Mouse (Mus musculus) thymus, postnatal 36 days (tissue): ENCODE data around the gene Tenm2.

Experiments
- DNase-seq, 2 experiments: peaks; one replicate each; pipeline ENCODE4 v3.0.0; 2022; ENCODE audit warnings: mixed read lengths in 2 of 2

Gene Tenm2

DNA sequence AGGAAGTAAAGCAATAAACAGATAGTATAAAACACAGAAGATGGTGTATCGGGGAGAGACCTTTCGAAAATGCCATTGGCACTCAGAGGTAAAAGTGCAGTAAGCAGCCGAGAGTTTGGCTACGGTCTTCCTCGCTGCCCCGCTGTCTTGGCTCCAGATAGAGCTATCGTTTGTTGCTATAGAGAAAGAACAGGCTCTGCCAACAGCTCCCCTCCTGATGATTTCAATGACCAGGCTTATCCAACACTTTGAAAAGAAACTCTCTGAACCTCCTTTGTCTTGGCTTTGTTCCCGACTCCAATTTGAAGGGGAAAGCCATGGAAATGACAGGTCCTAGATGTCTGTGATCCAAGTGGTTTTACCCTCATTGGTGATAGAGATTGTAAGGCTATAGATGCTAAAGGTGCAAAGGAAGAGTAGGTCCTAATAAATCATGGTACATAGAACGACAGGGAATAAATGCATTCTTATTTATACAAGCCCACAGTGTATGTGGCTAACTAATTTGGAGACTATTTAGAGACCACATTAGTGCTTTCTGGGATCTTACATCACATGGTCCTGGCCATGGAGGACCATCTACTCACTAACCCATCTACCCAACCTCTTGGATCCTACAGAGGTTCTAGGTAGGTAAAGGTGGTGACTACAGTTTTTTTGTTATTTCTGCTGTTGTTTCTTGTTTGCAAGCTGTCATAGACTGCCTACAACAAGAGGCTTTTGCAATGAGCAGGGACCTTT, 765.8 kb downstream of the Tenm2 start:
- DNase-seq, result no peak

DNA sequence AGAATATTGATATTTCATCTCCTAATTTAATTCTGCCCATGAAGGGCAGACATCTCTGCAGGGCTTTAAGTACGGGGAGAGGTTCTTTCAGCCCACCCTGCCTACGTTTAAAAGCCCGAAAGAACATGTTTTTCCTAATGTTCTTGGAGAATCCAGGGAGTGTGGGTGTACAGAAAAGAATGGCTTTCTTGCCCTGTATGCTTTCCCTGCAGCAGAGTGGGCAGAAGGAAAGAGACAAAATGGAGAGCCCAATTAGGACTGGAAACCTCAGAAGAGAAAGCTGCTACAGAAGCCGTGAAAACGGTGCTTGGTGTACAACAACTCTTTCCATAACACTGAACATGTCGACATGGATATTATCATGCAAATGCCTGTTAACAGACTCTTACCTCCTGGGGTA, 777.3 kb downstream of the Tenm2 start:
- no peak for DNase-seq

DNA sequence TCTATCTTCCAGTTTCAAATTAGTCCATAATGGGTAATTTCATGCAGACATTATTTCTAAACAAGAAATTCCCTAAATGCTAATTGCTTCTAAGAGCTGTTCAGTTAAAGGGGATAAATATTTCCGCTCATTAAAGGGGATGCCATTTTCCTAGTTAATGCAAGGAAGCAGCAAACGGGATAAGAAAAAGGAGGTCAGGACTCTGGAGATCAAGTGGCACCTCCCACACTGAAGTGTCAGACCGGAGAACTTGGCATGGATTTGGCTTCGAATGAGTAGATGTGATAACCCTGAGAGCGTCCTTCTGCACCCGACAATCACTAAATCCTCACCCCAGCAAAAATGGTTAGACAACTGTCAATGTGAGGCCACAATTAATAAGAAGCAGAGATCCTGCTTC, 781.7 kb downstream of the Tenm2 start:
- no peak for DNase-seq

DNA sequence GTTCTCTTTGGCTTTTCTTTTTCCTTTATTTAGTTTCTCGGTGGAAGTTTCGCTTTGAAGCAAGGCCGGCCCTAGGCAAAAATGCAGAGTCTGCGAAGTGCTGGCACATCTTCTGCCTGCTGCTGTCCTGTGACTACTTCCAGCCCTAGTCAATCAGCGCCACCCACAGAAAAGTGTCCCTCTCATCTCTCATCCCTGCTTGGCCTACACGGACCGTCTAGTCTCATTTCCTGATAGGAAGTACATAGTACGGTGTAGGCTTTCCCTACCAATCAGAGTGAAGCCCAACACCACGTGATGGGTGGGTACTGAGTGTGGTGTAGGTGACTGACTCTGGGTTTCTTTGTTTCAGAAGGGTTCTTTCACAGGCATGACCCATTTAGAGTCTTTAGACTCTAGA, 783.3 kb downstream of the Tenm2 start:
- no peak for DNase-seq

DNA sequence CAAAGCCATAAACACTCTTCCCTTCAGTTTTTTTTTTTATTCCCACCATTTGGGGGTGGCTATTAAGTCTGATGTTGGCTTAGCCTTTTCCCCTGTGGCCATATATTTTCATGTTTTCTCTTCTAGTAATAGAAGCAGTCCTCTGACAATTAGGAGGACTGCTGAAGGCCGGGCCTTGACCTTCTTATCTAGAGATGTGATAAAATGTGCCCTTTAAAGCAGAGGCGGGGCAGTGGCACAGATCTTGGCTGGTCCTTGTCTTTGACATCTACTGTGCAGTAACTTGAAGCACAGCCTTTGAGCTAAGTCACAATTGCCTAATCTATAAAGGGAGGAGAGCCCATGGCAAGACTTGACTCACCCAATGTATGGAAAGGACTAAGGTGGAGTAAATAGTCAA, 789.4 kb downstream of the Tenm2 start:
- no peak for DNase-seq

DNA sequence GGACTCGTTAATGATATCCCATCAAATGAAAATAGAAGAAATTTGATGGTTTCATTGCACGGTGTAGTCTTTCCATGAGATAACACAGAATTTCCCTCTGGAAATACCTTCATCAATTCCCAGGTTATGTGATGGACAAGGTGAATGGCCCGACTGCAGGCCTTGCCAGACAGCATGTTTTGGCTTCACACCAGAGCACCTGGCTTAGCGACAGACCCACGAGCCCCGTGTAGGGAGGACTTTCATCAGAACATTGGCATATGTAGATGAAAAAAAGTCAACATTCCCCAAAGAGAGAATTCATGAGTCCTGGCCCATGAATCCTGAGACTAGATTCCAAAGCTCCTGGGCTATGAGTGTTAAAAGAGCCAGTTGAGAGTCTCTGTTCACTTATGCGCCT, 791.9 kb downstream of the Tenm2 start:
- no peak for DNase-seq

DNA sequence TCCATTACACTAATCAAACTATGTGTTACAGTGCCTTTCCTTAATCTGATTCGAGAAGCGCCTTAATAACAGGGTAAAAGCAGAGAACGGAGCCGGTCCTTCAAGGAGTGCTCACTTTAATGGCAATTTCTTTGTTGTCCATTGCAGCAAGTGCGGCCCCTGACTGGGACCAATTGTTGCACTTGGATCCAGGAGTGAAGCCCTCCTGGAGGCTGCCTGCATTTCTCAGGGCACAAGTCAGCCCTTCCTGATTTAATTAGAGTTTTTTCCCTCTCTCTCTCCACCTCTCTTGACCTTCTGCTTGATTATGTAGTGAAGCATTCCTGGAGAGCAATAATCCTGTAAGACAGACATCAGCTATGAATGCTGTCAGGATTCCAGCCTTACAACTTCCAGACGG, 794.0 kb downstream of the Tenm2 start:
- no peak for DNase-seq

DNA sequence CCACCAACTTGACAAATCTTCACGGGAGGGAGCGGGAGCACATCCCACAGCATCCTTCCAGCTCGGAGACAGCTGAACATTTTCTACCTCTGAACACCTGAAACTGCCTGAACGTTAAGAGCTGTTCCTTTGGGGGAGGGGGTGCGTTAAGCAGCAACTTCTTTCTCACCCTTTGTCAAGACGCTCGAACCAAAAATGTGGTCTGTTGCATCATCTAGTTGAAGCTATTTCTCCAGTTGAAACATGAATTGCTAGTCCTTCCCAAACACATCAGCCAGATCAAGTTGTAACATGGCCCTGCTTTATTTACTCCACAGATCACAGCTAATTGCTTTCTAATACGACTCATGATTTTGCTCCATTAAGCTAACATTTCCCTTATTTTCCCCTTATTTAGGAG, 799.5 kb downstream of the Tenm2 start:
- DNase-seq, result no peak

DNA sequence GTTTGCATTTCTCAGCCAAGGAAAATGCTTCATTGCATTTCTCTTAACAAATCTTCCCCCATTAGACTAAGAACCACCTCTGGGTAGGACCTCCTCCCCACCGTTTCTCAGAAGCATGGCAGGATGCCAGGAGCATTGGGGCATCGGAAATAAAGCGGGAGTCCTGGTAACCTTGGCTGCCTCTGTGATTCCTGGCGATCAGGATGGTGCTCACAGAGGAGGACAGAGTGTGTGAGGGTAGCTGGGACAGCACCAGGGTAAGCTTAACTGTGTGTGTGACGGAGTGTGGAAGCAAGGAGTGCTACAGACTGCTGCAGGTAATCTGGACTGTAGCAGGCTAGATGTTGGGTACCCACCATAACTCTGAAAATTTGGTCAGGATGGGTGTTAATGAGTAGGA, 806.8 kb downstream of the Tenm2 start:
- DNase-seq, result no peak

DNA sequence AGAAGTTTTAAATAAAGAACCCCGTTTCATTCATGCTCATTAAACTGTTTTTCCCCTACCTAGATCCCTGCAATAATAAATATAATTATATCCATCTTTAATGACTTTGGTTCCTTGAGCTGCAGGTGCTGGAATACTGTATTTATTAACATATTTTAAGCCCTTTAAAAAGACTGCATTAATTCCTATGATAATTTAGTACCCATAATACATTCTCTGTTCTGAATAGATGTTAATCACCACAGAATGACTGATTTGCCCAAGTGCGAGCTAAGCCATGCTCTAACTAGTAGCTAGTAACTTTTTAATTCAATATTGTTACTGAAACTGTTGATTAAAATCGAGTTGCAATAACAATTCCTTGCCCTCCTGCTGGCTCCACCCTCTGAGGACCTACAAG, 810.8 kb downstream of the Tenm2 start:
- DNase-seq, result no peak

DNA sequence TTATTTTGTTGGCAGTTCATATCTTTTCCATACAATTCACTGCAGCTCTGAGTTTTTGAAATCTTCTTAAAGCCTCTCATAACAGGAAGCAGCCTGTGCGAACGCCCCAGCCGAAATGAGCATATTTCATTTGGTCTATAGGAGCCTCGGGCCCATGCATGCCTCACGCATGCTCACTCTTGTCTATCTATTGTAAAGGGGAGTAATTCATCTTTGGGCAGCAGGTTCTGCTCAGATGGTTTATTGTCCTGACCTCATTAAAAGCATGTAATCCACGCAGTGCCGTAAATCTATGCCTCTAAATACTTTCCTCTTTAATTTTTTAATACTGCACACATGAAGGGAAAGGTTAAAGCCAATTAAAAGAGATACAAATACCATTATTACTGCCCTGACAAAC, 815.7 kb downstream of the Tenm2 start:
- no peak for DNase-seq

DNA sequence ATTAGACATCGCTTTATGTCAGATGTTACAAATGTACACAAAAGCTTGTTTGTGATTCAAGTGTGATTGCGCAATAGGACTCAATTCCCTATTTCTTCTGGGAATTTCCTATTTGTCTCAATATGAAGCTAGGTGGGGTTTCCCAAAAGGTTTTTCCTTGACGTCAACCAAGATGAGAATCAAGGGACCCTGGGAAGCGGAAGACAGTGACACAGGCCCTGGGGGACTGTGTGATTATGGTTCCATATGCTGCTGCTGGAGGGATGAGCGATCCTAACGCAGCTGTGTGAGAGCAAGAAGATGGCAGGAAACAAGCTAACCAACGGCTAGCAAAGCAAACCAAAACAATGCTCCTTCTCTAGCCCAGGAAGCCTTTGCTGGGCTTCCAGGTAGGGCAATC, 820.5 kb downstream of the Tenm2 start:
- no peak for DNase-seq

DNA sequence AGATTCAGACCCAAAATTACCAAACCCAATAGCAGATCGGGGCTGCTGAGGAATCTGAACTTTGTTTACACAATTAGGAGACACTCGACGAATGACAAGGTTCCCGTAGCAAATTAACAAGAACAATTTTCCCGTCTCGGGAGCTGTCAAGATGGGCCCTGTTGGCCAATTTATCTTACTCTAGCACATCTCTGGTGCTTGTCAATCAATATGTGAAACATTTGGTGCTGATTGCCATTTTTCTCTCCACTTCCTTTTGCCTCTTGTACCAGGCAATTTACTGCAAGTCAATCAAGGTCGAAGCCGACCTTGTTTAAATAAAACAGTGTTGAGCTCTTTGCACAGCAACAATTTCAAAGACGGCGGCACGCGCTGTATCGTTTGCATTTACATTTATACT, 824.9 kb downstream of the Tenm2 start:
- DNase-seq, result no peak

DNA sequence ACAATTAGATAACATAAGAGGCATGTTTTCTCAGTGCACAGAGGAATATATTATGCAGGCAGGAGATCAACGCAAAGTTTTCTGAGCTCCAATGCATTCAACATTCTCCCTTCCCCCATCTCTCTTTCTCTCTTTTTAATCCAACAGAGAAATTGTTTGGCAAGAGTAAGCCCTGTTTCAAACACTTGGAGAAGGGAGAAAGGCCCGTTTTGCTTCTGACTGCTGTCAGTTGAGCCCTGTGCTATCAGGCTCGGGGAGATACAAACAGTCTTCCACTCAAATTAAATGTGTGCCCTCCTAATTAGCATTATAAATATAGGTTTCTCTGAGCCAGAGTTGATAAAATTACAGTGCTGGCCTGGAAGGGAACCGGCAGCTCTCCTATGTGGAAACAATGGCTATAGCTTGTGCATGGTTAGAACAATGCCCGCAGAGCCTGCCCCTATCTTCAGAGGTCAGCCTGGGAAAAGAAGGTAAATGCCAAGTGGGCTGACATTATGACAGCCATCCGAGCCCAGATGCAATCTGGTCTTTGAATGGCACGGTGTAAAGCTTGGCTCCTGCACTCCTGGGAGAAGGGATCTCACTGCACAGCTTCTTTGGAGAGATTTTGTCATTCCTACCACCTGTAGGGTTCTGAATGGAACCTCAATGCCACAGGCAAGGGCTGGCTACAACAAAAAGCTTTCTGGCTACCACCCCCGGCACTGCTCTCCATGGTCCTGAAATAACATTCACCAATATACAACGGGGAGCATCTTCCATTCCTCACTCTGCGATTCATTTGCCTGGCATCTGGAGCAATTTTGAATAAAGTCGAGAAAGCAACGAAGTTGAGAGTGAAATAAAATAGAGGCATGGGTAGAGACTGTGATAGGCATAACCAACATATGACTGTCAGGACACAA, 839.7 kb downstream of the Tenm2 start:
- DNase-seq, result no peak

DNA sequence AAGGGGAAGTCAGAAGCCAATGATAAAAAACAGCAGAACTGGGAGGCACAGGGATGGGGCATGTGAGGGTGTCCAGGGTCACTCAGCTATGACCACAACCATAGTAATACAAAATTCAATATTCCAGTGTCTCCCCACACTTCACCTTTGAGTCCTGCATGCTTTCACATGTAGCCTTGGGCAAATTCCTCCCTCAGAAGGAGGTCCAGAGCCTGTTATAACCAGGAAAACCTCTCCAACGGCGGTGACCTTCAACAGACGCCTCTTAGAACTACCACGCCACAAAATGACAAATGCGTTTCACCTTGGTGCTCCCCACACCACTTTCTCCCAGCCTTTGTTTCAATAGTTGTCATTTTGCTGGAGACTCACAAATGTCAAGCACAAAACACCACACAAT, 851.1 kb downstream of the Tenm2 start:
- DNase-seq, result no peak

DNA sequence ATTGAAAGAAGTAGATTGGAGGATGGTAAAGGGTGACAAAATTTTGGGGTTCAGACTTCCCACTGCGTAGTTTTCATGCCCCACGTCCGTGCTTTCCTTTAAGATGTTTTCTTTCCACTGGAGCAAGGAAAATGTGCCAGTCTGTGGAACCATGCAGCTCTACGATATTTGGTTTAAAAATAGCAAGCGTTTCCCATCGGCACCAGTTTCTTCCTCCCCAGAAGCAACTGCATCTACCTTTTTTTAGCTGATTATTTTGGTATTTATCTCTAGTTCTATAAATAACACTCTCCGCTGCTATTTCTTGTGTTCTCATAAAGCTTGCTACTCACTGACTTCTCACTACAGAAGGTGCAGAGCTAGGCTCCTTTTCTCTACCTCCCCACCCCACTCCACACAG, 864.0 kb downstream of the Tenm2 start:
- no peak for DNase-seq

DNA sequence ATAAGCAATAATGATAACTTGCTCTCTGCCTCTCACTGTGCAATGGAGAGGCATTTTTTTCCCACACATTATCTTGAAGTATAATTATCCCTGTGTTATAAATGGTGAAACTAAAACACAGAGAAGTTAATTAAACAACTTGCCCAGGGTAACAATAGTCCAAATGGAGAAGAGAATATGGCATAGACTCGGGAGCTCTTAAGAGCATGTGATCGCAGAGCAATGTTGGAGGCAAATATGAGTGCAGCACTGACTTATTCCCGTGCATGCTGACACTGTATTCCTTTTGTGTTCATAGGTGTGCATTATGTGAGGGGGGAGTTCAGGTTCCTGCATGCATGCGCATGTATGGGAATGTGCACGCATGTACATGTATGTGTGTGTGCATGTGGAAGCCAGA, 870.7 kb downstream of the Tenm2 start:
- DNase-seq, result no peak

DNA sequence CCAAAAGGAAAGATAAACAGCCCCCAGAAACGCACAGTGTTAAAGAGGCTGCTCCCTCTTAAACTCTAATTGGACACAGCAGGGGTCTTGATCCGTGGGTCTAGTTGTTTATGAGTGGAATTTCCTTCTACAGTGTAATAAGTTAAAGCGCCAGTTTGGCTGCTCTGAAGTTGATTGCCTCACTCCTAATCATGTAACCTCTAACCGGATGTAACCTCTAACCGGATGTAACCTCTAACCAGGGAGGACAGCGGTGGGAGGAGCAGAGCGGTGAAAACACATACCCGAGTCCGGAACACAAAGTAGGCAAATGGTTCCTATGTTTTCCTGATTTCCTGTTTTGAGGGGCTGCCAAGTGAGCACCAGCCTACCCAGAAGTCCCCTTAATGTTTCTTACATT, 871.3 kb downstream of the Tenm2 start:
- DNase-seq, result no peak

DNA sequence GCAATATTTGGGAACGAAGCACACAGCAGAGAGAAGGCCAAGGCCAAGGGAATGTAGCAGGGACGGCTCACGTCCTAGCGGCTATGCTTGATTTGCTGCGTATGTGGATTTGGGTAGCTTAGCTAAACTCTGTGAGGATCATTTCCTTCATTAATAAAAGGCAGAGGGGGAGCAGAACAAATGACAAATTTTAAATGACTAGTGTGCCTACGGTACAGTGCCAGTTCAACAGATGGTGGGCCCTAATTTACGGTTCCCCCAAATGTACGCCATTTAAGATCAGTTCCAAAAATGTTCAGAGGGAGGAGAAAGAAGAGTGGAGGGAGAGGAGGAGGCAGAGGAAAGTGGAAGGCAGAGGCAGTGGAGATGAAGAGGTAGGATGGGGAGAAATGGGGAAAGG, 873.2 kb downstream of the Tenm2 start:
- DNase-seq, result no peak

DNA sequence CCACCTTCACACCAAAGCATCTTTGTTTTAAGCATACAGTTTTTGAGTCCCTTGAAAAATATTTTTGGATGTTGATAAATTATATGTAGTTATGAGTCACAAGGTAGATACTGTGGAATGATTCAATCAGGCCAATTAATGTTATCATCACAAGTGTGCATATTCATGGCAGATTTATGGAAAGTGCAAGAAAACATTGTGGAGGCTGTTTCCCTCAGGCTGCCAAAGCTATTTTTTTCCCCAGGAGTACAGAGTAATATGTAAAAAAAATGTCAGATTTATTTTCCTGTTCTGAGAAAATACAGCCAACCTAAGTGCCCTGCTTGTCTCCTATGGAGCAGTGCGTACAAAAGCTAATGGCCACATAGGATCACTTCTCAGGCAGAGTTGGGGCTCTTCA, 882.5 kb downstream of the Tenm2 start:
- DNase-seq, result no peak

DNA sequence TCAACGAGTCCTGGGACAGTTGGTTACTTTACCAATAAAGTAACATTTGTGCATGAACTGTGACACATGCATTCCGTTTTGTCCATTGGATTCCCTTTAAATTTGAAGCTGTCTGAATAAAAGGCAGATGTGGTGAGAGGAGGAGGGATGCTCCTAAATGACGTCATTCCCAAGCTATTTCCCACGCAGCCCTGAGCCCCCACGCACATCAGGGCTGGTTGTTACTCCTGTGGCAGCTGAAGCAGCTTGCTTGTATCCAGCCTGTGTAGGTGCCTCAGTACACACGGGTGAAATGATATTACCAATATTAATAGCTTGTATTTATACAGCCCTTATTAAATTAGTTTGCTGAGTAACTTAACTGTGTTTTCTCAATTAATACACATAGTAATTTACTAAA, 884.0 kb downstream of the Tenm2 start:
- DNase-seq, result no peak

DNA sequence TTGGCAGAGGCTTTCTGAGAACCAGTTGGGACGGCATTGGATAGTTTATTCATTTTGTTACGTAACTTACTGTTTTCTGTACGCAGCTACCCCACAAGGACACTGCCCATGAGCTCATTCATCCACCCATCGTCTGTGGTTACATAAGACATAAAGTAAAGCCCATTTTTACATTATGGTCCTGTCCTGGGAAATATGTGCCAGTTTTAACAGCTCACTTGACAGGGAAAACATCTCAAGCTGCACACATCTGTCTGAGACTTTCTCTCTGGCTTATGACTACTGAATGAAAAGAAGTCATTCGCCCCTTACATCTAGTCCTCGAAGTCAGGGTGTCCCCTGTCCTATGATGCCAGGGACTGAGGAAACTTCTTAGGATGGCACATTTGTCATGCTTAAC, 884.4 kb downstream of the Tenm2 start:
- DNase-seq, result no peak

DNA sequence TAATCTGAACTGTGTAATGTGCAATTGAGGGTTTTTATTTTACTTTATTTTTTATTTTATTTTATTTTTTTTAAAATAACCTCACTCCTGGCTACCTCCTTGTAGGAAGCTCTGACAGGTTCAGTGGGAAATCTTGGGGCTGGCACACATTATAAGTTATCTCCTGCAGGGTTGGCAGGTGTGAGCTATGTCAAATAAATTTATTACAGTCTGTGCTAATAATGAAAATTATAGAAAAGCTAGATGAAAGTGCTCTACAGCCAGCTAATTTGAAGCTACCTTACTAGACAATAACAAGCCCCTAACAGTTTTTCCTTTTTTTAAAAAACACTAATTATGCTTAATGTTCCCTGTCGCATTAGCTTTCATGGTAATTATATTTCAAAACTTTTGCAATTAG, 885.5 kb downstream of the Tenm2 start:
- no peak for DNase-seq

DNA sequence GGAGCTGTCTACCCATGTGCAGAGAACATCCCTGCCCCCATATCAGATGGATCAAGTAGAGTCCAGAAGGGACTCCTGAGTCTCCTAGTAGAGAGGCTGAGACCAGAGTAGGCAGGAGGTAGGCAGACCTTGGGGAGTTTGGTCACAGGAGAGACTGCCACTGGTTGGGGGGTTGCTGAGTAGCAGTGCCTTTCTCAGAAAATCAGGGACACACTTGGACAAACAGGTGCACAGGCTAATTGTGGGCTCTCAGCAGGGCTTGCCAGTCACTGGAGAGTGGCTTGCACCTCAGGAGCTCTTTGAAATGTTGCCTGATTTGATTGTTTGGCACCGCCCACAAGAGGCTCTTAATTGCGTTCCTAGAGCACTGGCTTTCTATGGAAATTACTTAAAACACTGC, 885.9 kb downstream of the Tenm2 start:
- no peak for DNase-seq

DNA sequence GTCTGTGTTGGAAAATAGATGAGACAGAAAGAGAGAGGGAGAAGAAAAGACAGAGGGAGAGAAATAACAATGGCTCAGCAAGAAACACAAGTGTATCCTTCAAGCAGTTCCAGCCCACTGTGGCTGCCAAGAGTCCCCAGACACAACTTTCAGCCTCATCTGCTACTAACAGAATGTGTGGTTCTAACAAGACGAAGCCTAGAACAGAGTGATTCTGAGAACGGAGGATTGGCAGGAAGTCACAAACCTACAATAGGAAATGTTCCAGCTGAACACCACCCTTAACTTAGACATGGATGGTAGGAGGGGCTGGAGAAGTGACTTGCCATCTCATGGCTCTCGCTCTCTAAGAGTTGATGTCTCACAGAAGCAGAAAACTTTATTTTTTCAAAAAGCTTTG, 894.0 kb downstream of the Tenm2 start:
- DNase-seq, result no peak
